Mouse (Mus musculus): Measurements from ENCODE around the gene Vmn2r98. TPM values are rescaled to one million over a fixed set of nuclear protein-coding genes. Genes with fewer than 3 reads are reported as not detected.

Gene Vmn2r98
- polyA plus RNA-seq (2021; fragmentation: Nextera tagmentation): not detected in 2 replicates
- long read RNA-seq, experiment 1: 0 reads
- long read RNA-seq, experiment 2: 0 reads

GRCm38 (mm10) chr17:19053160-19053559 lies at the start of gene Vmn2r98:
TSS of gene Vmn2r98 (plus strand) at chr17:19053460.

Other genes with a start within 250 kb of the Vmn2r98 start
- not detected in 2 replicates for gene Vmn2r97, start 139.2 kb upstream of the Vmn2r98 start, polyA plus RNA-seq (2021; fragmentation: Nextera tagmentation)